Mouse (Mus musculus) adrenal gland, adult 18-20 months (tissue): ENCODE data around the gene Smyd1. TPM values are rescaled to one million over a fixed set of nuclear protein-coding genes. Genes with fewer than 3 reads are reported as not detected.

Experiments used
- DNase-seq, 2 experiments: peaks; one replicate each; pipeline ENCODE4 v3.0.0; 2021 to 2022; ENCODE audit warnings: low spot score in 2 of 2
- total RNA-seq, 2 experiments: library from RNA; stranded (reverse); gene quantifications; 1 replicate in 1 of 2; 2 replicates in 1 of 2; pipeline ENCODE4 v1.2.3; 2021

Gene Smyd1
- total RNA-seq, 2 experiments from 2014 or later = 0.27 to 0.90 TPM

DNA sequence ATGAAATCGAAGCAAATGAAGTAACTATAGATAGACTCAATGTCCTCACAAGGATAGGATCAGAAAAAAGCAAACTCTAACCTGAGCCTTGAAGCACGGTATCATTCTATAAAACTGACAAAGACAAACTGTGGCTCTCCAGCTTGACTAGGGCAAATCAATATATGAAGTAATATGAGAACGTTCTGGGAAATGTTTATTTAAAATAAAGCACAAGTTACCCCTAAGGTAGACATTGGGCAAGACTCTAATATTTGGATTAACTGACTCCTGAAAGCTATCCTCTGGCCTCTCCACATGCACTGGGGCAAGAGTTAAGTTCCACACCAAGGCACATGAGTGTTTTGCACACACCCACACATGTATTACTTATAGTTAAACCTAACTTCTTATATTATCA is 61.0 kb downstream of the Smyd1 start:
- DNase-seq = no peak

GRCm38 (mm10) chr6:71260051-71260640 is 61.9 kb downstream of the Smyd1 start:
- no peak for DNase-seq

DNA sequence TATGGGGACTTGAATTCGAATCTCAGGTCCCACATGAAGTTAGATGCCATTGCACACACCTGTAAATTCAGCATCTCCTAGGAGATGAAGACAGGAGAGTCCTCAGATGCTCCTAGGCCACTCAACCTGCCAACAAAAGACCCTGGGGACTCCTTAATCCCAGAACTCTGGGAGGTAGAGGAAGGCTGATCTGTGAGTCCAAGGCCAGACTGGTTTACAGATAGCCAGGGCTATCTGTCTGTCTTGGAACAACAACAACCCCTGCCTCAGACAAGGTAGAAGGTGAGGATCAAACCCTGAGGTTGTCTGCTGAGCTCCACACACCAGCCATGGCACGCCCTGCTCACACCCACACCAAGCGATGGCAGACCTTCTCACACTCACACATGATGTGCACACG is 62.9 kb downstream of the Smyd1 start:
- no peak for DNase-seq

- DNase-seq = no peak
Measured at GRCm38 (mm10) chr6:71258562-71258961, 63.5 kb downstream of the Smyd1 start.

DNA sequence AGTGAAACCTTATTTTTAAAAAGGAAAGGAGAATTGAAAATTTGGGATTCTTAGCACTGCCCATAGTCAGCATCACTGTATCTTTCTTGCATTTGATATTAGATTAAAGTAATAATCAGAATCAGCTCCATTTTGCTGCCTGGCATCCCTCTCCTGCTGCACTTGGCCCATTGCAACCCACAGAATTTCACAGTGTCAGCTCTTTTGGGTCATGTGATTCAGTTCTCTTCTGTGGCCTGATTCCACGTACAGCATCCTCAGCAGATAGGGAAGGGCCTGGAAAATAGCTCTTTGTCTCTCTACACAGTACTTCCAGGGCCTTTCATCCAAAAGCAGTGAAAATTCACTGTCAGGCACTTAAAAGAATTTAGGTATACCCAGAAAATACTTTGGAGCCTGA is 64.7 kb downstream of the Smyd1 start:
- no peak for DNase-seq

DNA sequence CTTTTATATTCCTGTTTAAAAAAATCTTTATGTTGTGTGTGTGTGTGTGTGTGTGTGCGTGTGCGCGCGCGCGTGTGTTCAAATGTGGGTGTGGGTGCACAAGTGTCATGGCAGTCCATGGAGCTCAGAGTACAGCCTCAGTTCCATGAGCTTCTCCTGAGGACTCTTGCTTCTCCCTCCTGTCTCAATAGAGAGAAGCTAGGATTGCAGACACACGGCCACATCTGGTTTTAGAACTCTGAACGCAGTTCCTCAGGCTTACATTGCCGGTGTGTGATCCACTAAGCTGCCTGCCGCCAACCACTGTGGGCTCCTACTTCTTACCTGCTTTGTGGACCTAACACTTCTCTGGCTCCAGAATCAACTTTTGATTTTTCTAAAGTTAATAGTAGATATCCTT is 65.9 kb downstream of the Smyd1 start:
- DNase-seq = no peak

DNA sequence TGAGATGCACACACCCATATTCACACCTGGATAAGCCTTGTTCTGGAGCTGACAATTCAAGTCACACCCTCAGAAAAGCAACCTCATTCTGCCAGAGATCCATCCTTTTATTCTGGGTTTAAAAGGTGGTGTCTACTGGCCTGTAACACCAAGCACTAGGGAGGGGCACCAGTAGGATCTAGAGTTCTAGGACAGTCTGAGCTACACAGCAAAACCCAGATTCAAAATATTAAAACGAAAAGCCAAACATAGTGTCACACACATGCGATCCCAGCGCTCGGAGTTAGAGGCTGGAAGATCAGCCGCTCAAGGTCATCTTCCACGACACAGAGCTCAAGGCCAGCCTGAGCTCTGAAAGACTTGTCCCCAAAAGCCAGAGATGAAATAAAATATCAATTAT is 67.6 kb downstream of the Smyd1 start:
- no peak for DNase-seq

DNA sequence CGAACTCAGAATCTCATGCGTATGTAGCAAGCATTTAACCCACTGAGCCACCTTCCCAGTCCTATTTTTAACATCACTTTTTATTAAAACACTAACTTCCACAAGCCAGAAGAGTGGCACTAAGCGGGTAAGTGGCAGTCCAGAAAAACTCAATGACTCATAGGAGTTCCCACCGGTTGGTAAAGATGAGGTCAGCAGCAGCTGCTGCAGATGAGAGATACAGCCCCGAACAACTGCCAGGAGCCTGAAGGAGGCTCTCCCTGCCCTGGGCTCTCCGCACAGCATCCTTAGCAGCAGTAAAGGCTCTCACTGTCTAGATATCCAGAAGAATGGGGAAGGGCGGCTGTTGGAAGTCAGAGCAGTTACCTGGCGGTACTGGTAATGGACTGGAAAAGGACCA is 71.1 kb downstream of the Smyd1 start:
- DNase-seq = no peak

- DNase-seq = no peak
Measured at GRCm38 (mm10) chr6:71249615-71250014, 72.4 kb downstream of the Smyd1 start.

DNA sequence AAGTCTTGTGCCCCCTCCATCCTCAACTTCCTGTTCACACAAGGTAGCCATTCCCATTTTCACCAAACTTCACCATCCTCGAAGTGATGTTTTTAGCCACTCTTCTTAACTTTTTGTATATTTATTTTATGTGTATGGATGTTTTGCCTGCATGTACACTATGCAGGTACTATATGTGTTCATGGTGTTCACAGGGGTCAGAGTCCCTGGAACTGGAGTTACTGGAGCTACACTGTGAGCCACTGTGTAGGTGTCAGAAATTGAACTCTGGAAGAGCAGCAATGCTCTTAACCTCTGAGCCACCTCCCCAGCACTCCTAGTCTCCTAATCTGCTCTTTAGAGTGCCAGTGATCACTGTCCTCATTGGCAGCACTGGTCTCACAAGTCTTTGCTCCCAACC is 73.6 kb downstream of the Smyd1 start:
- DNase-seq = no peak

DNA sequence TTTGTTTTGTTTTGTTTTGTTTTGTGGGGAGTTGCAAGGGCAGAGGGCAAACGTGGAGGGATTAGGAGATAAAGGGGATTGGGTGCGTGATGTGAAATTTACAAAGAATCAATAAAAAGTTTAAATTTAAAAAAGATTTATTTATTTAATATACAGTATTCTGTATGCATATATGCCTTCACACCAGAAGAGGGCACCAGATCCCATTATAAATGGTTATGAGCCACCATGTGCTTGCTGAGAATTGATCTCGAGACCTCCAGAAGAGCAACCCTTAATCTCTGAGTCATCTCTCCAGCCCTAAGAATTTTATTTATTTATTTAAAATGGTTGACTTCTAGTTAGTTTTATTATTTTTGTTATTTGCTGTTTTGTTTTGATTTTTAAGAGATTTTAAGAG is 78.8 kb downstream of the Smyd1 start:
- DNase-seq = no peak

GRCm38 (mm10) chr6:71242811-71243210 is 79.2 kb downstream of the Smyd1 start:
- DNase-seq = no peak

- no peak for DNase-seq
Measured at GRCm38 (mm10) chr6:71240831-71241230, 81.2 kb downstream of the Smyd1 start.

DNA sequence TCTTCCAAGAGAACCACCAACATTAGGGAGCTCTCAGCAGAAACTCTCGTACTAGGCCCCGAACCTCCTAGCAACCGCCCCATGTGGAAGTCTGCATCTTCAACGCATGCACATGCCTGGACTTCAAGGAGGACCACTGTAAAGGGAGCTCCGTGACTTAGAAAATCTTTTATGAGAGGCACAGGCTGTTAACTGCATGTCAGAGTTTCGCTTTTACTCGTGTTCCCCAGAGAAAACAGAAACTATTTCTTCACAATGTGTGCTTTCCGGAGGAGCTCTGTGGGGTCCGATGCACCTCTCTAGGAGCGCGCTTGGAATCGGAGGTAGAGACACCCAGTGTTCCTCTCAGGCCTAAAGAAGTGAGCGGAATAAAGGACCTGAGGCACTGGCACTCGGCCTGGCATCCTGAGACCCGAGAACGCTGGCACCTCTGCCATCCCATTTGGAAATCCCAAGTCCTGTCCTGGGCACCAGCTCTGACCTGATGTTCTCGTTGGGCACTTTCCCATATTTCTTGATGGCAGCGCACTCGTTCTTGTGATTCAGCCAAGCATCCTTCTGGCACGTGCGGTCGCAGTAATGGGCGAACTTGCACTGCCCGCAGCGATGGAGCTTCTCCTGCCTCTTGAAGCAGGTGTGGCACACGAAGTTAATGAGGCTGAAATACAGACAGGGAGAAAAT is 82.8 kb downstream of the Smyd1 start:
- DNase-seq = no peak

DNA sequence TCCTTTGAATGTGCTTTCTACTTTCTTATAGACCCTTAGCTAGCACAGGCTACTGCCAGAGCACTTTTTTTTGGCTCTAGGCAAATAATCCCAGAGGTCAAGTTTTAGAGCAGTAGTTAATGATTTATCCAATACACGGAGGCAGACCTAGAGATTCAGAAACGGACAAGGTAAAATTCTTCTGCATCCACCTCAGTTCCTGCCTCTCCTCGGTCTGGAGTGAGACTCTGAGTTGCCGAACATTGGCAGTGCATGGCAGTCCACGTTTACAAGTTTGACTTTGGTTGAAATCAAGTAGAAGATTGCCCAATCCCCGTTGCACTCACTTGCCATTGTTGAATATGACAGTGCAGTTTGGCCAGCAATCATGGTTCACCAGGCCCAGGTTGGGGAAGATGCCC is 85.0 kb downstream of the Smyd1 start:
- no peak for DNase-seq

DNA sequence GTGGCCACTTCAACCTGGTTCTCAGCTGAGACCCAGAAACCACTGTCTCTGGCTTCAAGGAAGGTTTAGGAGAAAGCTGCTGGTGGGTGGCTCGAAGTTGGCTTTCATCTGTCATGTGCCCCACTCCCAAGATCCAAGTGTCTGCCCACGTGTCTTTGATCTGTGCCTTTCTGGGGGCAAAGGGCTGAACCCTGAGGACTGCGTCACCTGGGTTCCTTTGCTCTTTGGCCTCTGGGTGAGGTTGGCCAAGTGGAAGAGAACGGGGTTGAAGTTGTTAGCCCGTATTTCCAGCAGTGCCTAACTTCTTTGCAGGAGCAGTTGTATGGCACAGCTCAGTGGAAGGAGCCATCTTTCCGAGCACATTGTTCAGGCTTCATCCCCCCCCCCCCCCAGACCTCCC is 85.5 kb downstream of the Smyd1 start:
- DNase-seq = no peak

GRCm38 (mm10) chr6:71235944-71236343 is 86.1 kb downstream of the Smyd1 start:
- no peak for DNase-seq

GRCm38 (mm10) chr6:71235121-71235520 is 86.9 kb downstream of the Smyd1 start:
- no peak for DNase-seq

GRCm38 (mm10) chr6:71227157-71227770 is 94.8 kb downstream of the Smyd1 start:
- DNase-seq = no peak

DNA sequence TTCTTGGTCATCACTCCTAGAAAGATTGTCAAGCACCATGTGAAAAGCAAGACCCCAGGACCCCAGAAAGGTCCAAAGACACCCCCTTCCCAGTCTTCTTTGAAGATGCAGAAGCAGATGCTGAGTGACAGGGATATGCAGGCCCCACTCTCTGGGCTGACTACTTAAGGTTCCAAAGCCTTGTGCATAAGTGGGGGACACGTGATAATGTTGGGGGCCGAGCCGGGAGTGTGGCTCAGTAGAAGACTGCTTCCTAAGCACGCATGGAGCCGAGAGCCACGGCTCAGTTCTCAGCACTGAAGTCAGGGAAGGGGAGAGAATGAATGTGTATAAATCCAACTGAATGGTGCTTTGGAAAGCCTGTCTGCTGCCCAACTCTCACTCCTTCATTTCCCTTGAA is 95.5 kb downstream of the Smyd1 start:
- DNase-seq = no peak

DNA sequence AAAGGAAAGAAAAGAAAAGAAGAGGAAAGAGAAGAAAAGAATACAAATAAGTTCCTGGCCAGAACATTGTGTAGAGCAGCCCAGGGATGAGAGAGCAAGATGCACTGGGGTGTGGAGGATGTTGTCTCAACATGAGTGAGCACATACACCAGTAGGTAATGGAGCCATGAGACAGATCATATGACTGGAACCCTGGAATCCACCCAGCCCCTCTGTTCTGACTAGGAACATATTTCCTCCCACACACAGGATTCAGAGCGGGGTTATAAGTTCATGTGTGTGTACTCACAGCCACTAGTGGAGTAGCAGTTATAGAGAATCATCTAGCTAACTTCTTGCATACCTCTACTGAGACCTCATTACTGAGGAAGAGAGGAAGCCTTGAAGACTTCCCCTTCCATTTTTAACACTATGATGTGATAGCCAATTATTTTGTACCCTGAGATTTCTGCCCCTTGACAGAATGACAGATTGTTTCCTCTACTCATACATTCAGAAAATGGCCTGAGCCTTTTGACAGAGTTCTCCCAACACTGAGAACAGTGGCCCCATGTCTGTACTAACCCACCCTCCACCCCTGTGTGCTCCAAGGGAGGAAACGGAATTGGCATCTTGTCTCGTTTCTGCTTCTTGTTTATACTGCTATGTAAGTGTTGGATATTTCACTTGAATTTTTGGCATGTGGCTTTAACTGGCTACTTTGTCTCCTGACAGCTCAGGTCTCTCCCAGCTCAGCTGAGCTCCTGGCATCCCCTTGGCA is 97.7 kb downstream of the Smyd1 start:
- DNase-seq = no peak

GRCm38 (mm10) chr6:71221501-71221900 is 100.5 kb downstream of the Smyd1 start:
- DNase-seq = no peak
